In genomic region chr6:9571787-9572186, GRCm38 (mm10) we compare ENCODE assay signal across 26 mouse cellular contexts.
DNase-seq lines count a peak whose midpoint lies in the region; ATAC-seq lines count a peak whose summit lies in the region.
"Had no signal": no experiment of that assay in that cellular context is flagged by ENCODE, and none has a peak within 500 bp of the region (broad histone marks: within the 10 kb centered on the region; RNA-seq: fewer than 3 reads in every experiment).

No protein-coding gene starts in this region.

- no peak overlapping the region for H3K9ac ChIP-seq in hindbrain, embryonic 14.5 days
- H3K9ac ChIP-seq in neural tube, embryonic 13.5 days = no peak overlapping the region
- no peak overlapping the region for H3K9ac ChIP-seq in neural tube, embryonic 15.5 days (replicated peaks)
- H3K9ac ChIP-seq in midbrain, embryonic 13.5 days (replicated peaks) = no peak overlapping the region
- H3K9ac ChIP-seq in midbrain, embryonic 16.5 days (ENCODE audit: low read depth, low read length) = no peak overlapping the region
- H3K9ac ChIP-seq: embryonic facial prominence, embryonic 12.5 days; embryonic facial prominence, embryonic 15.5 days; forebrain, postnatal 0 days; heart, embryonic 12.5 days; heart, embryonic 15.5 days; hindbrain, embryonic 12.5 days had no signal

- H3K4me2 ChIP-seq in hindbrain, embryonic 14.5 days (replicated peaks) = no peak overlapping the region
- no peak overlapping the region for H3K4me2 ChIP-seq in neural tube, embryonic 13.5 days
- H3K4me2 ChIP-seq in neural tube, embryonic 15.5 days = no peak overlapping the region
- no peak overlapping the region for H3K4me2 ChIP-seq in midbrain, embryonic 13.5 days (replicated peaks)
- H3K4me2 ChIP-seq in midbrain, embryonic 16.5 days (ENCODE audit: low read length) = no peak overlapping the region
- H3K4me2 ChIP-seq: embryonic facial prominence, embryonic 12.5 days; embryonic facial prominence, embryonic 15.5 days; heart, embryonic 12.5 days; heart, embryonic 15.5 days; hindbrain, embryonic 12.5 days had no signal

- H3K9me3 ChIP-seq in hindbrain, embryonic 14.5 days (ENCODE audit: control insufficient read depth, low read length) = no peaks in the 10 kb centered on the region
- no peaks in the 10 kb centered on the region for H3K9me3 ChIP-seq in hindbrain, embryonic 10.5 days
- no peaks in the 10 kb centered on the region for H3K9me3 ChIP-seq in neural tube, embryonic 13.5 days
- no peaks in the 10 kb centered on the region for H3K9me3 ChIP-seq in neural tube, embryonic 15.5 days (replicated peaks)
- H3K9me3 ChIP-seq in midbrain, embryonic 13.5 days = no peaks in the 10 kb centered on the region
- no peaks in the 10 kb centered on the region for H3K9me3 ChIP-seq in midbrain, embryonic 16.5 days (replicated peaks; ENCODE audit: control insufficient read depth, low read length, poor library complexity, severe bottlenecking)
- H3K9me3 ChIP-seq: embryonic facial prominence, embryonic 12.5 days; embryonic facial prominence, embryonic 15.5 days; heart, embryonic 12.5 days; heart, embryonic 15.5 days; hindbrain, embryonic 12.5 days had no signal

- no peaks in the 10 kb centered on the region for H3K36me3 ChIP-seq in hindbrain, embryonic 14.5 days (replicated peaks; ENCODE audit: control insufficient read depth, insufficient read depth)
- H3K36me3 ChIP-seq in hindbrain, embryonic 10.5 days = no peaks in the 10 kb centered on the region
- H3K36me3 ChIP-seq in neural tube, embryonic 13.5 days = no peaks in the 10 kb centered on the region
- no peaks in the 10 kb centered on the region for H3K36me3 ChIP-seq in neural tube, embryonic 15.5 days
- H3K36me3 ChIP-seq in midbrain, embryonic 13.5 days = no peaks in the 10 kb centered on the region
- H3K36me3 ChIP-seq in midbrain, embryonic 16.5 days (ENCODE audit: control insufficient read depth, insufficient read depth, low read length) = no peaks in the 10 kb centered on the region
- H3K36me3 ChIP-seq: embryonic facial prominence, embryonic 12.5 days; embryonic facial prominence, embryonic 15.5 days; heart, embryonic 12.5 days; heart, embryonic 15.5 days; hindbrain, embryonic 12.5 days had no signal

- H3K27ac ChIP-seq in hindbrain, embryonic 14.5 days = peak overlapping the region; percentile 36; the same call in 1 of the 2 replicates
- H3K27ac ChIP-seq in hindbrain, embryonic 10.5 days = no peak overlapping the region
- H3K27ac ChIP-seq in neural tube, embryonic 13.5 days (replicated peaks) = 0 out of 2 replicates have a peak overlapping the region, but pooled peaks have one; percentile 2
- no peak overlapping the region for H3K27ac ChIP-seq in neural tube, embryonic 15.5 days (replicated peaks)
- 0 out of 2 replicates have a peak overlapping the region, but pooled peaks have one; percentile 42 for H3K27ac ChIP-seq in midbrain, embryonic 13.5 days
- no peak overlapping the region for H3K27ac ChIP-seq in midbrain, embryonic 16.5 days (ENCODE audit: low read length)
- H3K27ac ChIP-seq: embryonic facial prominence, embryonic 12.5 days; embryonic facial prominence, embryonic 15.5 days; heart, embryonic 15.5 days; hindbrain, embryonic 12.5 days had no signal

- H3K4me3 ChIP-seq in hindbrain, embryonic 14.5 days (replicated peaks; ENCODE audit: low read length) = no peak overlapping the region
- no peak overlapping the region for H3K4me3 ChIP-seq in hindbrain, embryonic 10.5 days
- H3K4me3 ChIP-seq in neural tube, embryonic 13.5 days = no peak overlapping the region
- no peak overlapping the region for H3K4me3 ChIP-seq in neural tube, embryonic 15.5 days (replicated peaks)
- H3K4me3 ChIP-seq in midbrain, embryonic 13.5 days (replicated peaks) = no peak overlapping the region
- no peak overlapping the region for H3K4me3 ChIP-seq in midbrain, embryonic 16.5 days (ENCODE audit: low read depth, low read length)
- H3K4me3 ChIP-seq: embryonic facial prominence, embryonic 12.5 days; embryonic facial prominence, embryonic 15.5 days; heart, embryonic 12.5 days; heart, embryonic 15.5 days; hindbrain, embryonic 12.5 days had no signal

- 47% methylated on average over 4 of the region's 4 CpGs for WGBS in hindbrain, embryonic 14.5 days
- 66% methylated on average over 4 of the region's 4 CpGs for WGBS in hindbrain, embryonic 10.5 days
- 72% methylated on average over 4 of the region's 4 CpGs for WGBS in neural tube, embryonic 13.5 days
- 77% methylated on average over 4 of the region's 4 CpGs for WGBS in neural tube, embryonic 15.5 days
- 38% methylated on average over 4 of the region's 4 CpGs for WGBS in midbrain, embryonic 13.5 days
- WGBS in midbrain, embryonic 16.5 days = 27% methylated on average over 4 of the region's 4 CpGs

- H3K4me1 ChIP-seq in hindbrain, embryonic 14.5 days (replicated peaks; ENCODE audit: control insufficient read depth, insufficient read depth, low read length) = no peaks in the 10 kb centered on the region
- H3K4me1 ChIP-seq in hindbrain, embryonic 10.5 days (replicated peaks) = no peaks in the 10 kb centered on the region
- H3K4me1 ChIP-seq in neural tube, embryonic 13.5 days (replicated peaks) = no peaks in the 10 kb centered on the region
- H3K4me1 ChIP-seq in neural tube, embryonic 15.5 days = no peaks in the 10 kb centered on the region
- H3K4me1 ChIP-seq in midbrain, embryonic 13.5 days (replicated peaks) = 0 out of 2 replicates have a peak, but pooled peaks cover 5% of the 10 kb centered on the region
- H3K4me1 ChIP-seq in midbrain, embryonic 16.5 days (ENCODE audit: control insufficient read depth, insufficient read depth, low read length) = no peaks in the 10 kb centered on the region
- H3K4me1 ChIP-seq: embryonic facial prominence, embryonic 12.5 days; embryonic facial prominence, embryonic 15.5 days; heart, embryonic 12.5 days; heart, embryonic 15.5 days; hindbrain, embryonic 12.5 days had no signal

- no peak for ATAC-seq in hindbrain, embryonic 14.5 days (ENCODE audit: low FRiP score)
- ATAC-seq in neural tube, embryonic 13.5 days (ENCODE audit: low read depth) = no peak
- ATAC-seq in neural tube, embryonic 15.5 days (ENCODE audit: low FRiP score) = no peak
- peak; percentile 56; the same call in 1 of the 2 replicates for ATAC-seq in midbrain, embryonic 13.5 days
- ATAC-seq in midbrain, embryonic 16.5 days = peak; percentile 36; the same call in 1 of the 2 replicates
- ATAC-seq: CD4-positive, CD25-positive, alpha-beta regulatory T cell, adult 4 months; forebrain, embryonic 14.5 days; forebrain, postnatal 0 days had no signal

- DNase-seq in hindbrain, embryonic 14.5 days (ENCODE audit: low spot score) = no peak
- DNase-seq in hindbrain, embryonic 10.5 days (ENCODE audit: low spot score) = no peak
- no peak for DNase-seq in adrenal gland, postnatal 10 days
- no peak for DNase-seq in urinary bladder, adult 18-20 months (ENCODE audit: low spot score in 2 of 2)
- DNase-seq: adrenal gland, adult 2 months; adrenal gland, postnatal 25 days; cerebellum, adult 11 months; cerebellum, adult 2 months; cerebellum, adult 9-11 months; cerebellum, postnatal 25 days; forebrain, postnatal 0 days; gastrocnemius, postnatal 25 days; heart, adult 18-20 months; heart, postnatal 10 days; heart, postnatal 36 days had no signal

- no peaks in the 10 kb centered on the region for H3K27me3 ChIP-seq in hindbrain, embryonic 14.5 days (ENCODE audit: control insufficient read depth, insufficient read depth, low read length)
- no peaks in the 10 kb centered on the region for H3K27me3 ChIP-seq in hindbrain, embryonic 10.5 days (ENCODE audit: insufficient read depth, poor library complexity, severe bottlenecking)
- no peaks in the 10 kb centered on the region for H3K27me3 ChIP-seq in neural tube, embryonic 13.5 days
- H3K27me3 ChIP-seq in neural tube, embryonic 15.5 days (replicated peaks) = no peaks in the 10 kb centered on the region
- H3K27me3 ChIP-seq in midbrain, embryonic 13.5 days = no peaks in the 10 kb centered on the region
- no peaks in the 10 kb centered on the region for H3K27me3 ChIP-seq in midbrain, embryonic 16.5 days (ENCODE audit: control insufficient read depth, insufficient read depth, low read depth, low read length)
- H3K27me3 ChIP-seq: embryonic facial prominence, embryonic 12.5 days; embryonic facial prominence, embryonic 15.5 days; heart, embryonic 12.5 days; heart, embryonic 15.5 days; hindbrain, embryonic 12.5 days had no signal

Comparison
In these comparisons a context has a peak if more than half of its experiments do, and no peak if none do; other contexts are left out.
1. H3K27ac ChIP-seq: peak in hindbrain, embryonic 14.5 days (single experiment), neural tube, embryonic 13.5 days (single experiment) and midbrain, embryonic 13.5 days (single experiment); none in hindbrain, embryonic 10.5 days (single experiment), neural tube, embryonic 15.5 days (single experiment) and midbrain, embryonic 16.5 days (single experiment).
2. ATAC-seq: peak in midbrain, embryonic 13.5 days (single experiment) and midbrain, embryonic 16.5 days (single experiment); none in hindbrain, embryonic 14.5 days (single experiment), neural tube, embryonic 13.5 days (single experiment) and neural tube, embryonic 15.5 days (single experiment).